Mouse (Mus musculus) midbrain, embryonic 14.5 days (tissue): Measurements from ENCODE around the gene Oit3. TPM values are rescaled to one million over a fixed set of nuclear protein-coding genes. Genes with fewer than 3 reads are reported as not detected.

ENCODE experiments used
- polyA plus RNA-seq: library from polyadenylated mRNA; unstranded; fragments of >200 nt; fragmentation: Nextera tagmentation; extraction: Ambion mirVana; gene quantifications from 2 replicates; pipeline ENCODE4 v1.2.1, GENCODE M21; 2014

Gene Oit3
- polyA plus RNA-seq, 1 experiment from 2014 or later = 0.39 TPM

Other genes with a start within 250 kb of the Oit3 start
- 8.9 and 18.4 TPM in 2 replicates for gene Sept10, start 219.9 kb downstream of the Oit3 start, polyA plus RNA-seq
- gene Sowahc, start 219.8 kb downstream of the Oit3 start, polyA plus RNA-seq = 17.7 and 18.3 TPM in 2 replicates
- 15.7 and 22.4 TPM in 2 replicates for gene P4ha1, start 118.5 kb downstream of the Oit3 start, polyA plus RNA-seq
- 2.8 and 5.0 TPM in 2 replicates for gene Gm10273, start 46.1 kb downstream of the Oit3 start, polyA plus RNA-seq
- not detected in 2 replicates for gene Pla2g12b, start 38.1 kb downstream of the Oit3 start, polyA plus RNA-seq
- gene Gm10322, start 174.3 kb upstream of the Oit3 start, polyA plus RNA-seq = not detected in 2 replicates
- 24.7 and 29.9 TPM in 2 replicates for gene Mcu, start 174.9 kb upstream of the Oit3 start, polyA plus RNA-seq